Mouse (Mus musculus): ENCODE results near the gene Mef2a.

DNA sequence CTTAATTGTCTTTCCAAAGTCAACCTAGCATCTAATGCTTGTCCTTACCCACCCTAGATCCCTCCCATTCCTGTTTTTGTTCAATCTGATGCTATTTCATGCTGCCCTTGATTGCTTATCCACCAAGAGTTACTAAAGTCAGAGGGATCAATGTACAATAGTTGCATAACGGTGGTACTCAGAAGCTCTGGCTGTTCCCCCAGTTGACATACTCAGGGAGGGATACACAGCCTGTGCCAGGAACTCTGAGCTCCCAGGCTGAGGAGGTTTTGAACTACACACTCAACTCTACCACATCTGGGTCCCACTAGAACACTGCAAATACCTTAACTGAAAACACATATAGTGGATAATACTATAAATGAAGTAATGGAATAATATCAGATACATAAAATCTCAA lies 164.3 kb downstream of the Mef2a start:
- TF ChIP-seq CTCF (IDR thresholded peaks at IDR 0.05; ENCODE audit: insufficient read depth, low read length) (no peak), POLR2A (IDR thresholded peaks at IDR 0.05; ENCODE audit: borderline replicate concordance, extremely low read depth, low read depth, low read length) (no peak)

Measured in lung, adult 2 months (tissue).